ENCODE assay signal across 8 mouse cellular contexts in the genomic region with DNA sequence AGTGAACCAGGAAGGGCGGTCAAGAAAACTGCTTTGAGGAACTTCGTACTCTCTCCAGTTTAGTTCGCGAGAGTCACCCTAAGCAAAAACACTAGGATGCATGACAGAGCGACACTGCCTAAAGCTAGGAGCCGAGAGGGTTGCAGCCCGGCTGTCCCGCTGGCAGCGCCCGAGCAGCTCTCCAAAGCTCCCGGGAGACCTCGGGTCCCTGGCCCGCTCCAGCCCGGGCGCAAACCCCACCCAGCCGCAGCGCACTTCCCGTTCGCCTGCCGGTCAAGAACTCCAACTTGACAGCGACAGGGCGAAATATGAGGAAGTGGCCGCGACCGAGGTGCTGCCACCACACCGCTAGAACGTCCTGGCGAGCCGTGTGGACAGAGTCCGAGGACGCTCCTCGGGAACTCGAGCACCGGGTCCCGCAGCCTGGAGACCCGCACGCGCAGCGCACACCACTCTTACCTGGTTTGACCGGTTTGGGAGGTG. TPM values are rescaled to one million over a fixed set of nuclear protein-coding genes. Genes with fewer than 3 reads are reported as not detected.
DNase-seq lines count a peak whose midpoint lies in the region; ATAC-seq and TF ChIP-seq lines count a peak whose summit lies in the region.

No protein-coding gene starts in this region.

- H3K4me1 ChIP-seq in forebrain, embryonic 10.5 days = peaks cover 19% of the 10 kb centered on the region
- H3K4me1 ChIP-seq in heart, postnatal 0 days (ENCODE audit: control insufficient read depth, insufficient read depth) = peaks cover 14% of the 10 kb centered on the region
- peaks cover 23% of the 10 kb centered on the region for H3K4me1 ChIP-seq in liver, postnatal 0 days (ENCODE audit: insufficient read depth)
- peaks cover 2% of the 10 kb centered on the region; the same call in 1 of the 2 replicates for H3K4me1 ChIP-seq in neural tube, embryonic 12.5 days

- H3K27ac ChIP-seq in forebrain, embryonic 10.5 days = peak overlapping the region; percentile 82
- peak overlapping the region; percentile 89 for H3K27ac ChIP-seq in heart, postnatal 0 days (ENCODE audit: low read depth)
- peak overlapping the region; percentile 94 for H3K27ac ChIP-seq in liver, postnatal 0 days (ENCODE audit: low read depth)
- peak overlapping the region; percentile 59; the same call in 1 of the 2 replicates for H3K27ac ChIP-seq in neural tube, embryonic 12.5 days

- peak overlapping the region; percentile 80 for H3K4me3 ChIP-seq in forebrain, embryonic 10.5 days
- H3K4me3 ChIP-seq in heart, postnatal 0 days (ENCODE audit: low read depth, low read length) = peak overlapping the region; percentile 78
- peak overlapping the region; percentile 73 for H3K4me3 ChIP-seq in liver, postnatal 0 days (ENCODE audit: low read depth, low read length)
- H3K4me3 ChIP-seq in neural tube, embryonic 12.5 days = peak overlapping the region; percentile 80

- peak; percentile 78 for ATAC-seq in heart, postnatal 0 days (ENCODE audit: insufficient read depth, low read depth)
- ATAC-seq in liver, postnatal 0 days = peak; percentile 71
- ATAC-seq in neural tube, embryonic 12.5 days (ENCODE audit: low FRiP score, low read depth) = peak; percentile 78

- under 1% methylated on average over 40 of the region's 40 CpGs for WGBS in forebrain, embryonic 10.5 days
- WGBS in heart, postnatal 0 days = under 1% methylated on average over 40 of the region's 40 CpGs
- WGBS in liver, postnatal 0 days (ENCODE audit: insufficient replicate concordance) = under 1% methylated on average over 40 of the region's 40 CpGs
- under 1% methylated on average over 40 of the region's 40 CpGs for WGBS in neural tube, embryonic 12.5 days

- TF ChIP-seq EP300 in heart, postnatal 0 days (IDR thresholded peaks at IDR 0.05; ENCODE audit: low read depth) = no peak
- no peak for TF ChIP-seq EP300 in liver, postnatal 0 days (IDR thresholded peaks at IDR 0.05; ENCODE audit: low read depth)

- H3K4me2 ChIP-seq in heart, postnatal 0 days (ENCODE audit: low read depth, low read length) = peak overlapping the region; percentile 63
- H3K4me2 ChIP-seq in liver, postnatal 0 days (ENCODE audit: low read depth, low read length) = peak overlapping the region; percentile 85
- peak overlapping the region; percentile 92 for H3K4me2 ChIP-seq in neural tube, embryonic 12.5 days (replicated peaks)

- peak; percentile 65 to 73 for DNase-seq in spleen, adult 18-20 months
- DNase-seq in spleen, adult 12 weeks (ENCODE audit: low spot score) = no peak
- no peak for DNase-seq in forebrain, embryonic 10.5 days (ENCODE audit: extremely low spot score, low spot score)
- DNase-seq in heart, postnatal 0 days (ENCODE audit: low spot score) = peak; percentile 36
- peak; percentile 73 for DNase-seq in kidney, postnatal 14 days
- peak; percentile 80 for DNase-seq in liver, postnatal 0 days
- DNase-seq in thymus, adult 18-20 months = peak; percentile 46 to 49

- no peaks in the 10 kb centered on the region for H3K9me3 ChIP-seq in forebrain, embryonic 10.5 days
- no peaks in the 10 kb centered on the region for H3K9me3 ChIP-seq in heart, postnatal 0 days (replicated peaks; ENCODE audit: control insufficient read depth, low read length)
- H3K9me3 ChIP-seq in liver, postnatal 0 days (ENCODE audit: low read length) = no peaks in the 10 kb centered on the region
- no peaks in the 10 kb centered on the region for H3K9me3 ChIP-seq in neural tube, embryonic 12.5 days

- H3K9ac ChIP-seq in heart, postnatal 0 days (replicated peaks; ENCODE audit: low read depth, low read length) = peak overlapping the region; percentile 65
- peak overlapping the region; percentile 80 for H3K9ac ChIP-seq in liver, postnatal 0 days (replicated peaks)
- peak overlapping the region; percentile 64 for H3K9ac ChIP-seq in neural tube, embryonic 12.5 days

- H3K36me3 ChIP-seq in forebrain, embryonic 10.5 days (replicated peaks) = no peaks in the 10 kb centered on the region
- no peaks in the 10 kb centered on the region for H3K36me3 ChIP-seq in heart, postnatal 0 days (replicated peaks; ENCODE audit: control insufficient read depth, insufficient read depth, low read length)
- H3K36me3 ChIP-seq in liver, postnatal 0 days (replicated peaks; ENCODE audit: insufficient read depth, low read length) = no peaks in the 10 kb centered on the region
- H3K36me3 ChIP-seq in neural tube, embryonic 12.5 days = no peaks in the 10 kb centered on the region

- H3K27me3 ChIP-seq in forebrain, embryonic 10.5 days (ENCODE audit: poor library complexity, severe bottlenecking) = peaks cover 35% of the 10 kb centered on the region
- H3K27me3 ChIP-seq in heart, postnatal 0 days (ENCODE audit: control insufficient read depth, insufficient read depth, low read length) = no peaks in the 10 kb centered on the region
- H3K27me3 ChIP-seq in liver, postnatal 0 days (ENCODE audit: insufficient read depth, low read length) = no peaks in the 10 kb centered on the region
- no peaks in the 10 kb centered on the region for H3K27me3 ChIP-seq in neural tube, embryonic 12.5 days (replicated peaks)

- TF ChIP-seq CTCF in heart, postnatal 0 days (IDR thresholded peaks at IDR 0.05; ENCODE audit: low read depth) = no peak
- peak; percentile 23 for TF ChIP-seq CTCF in liver, postnatal 0 days (IDR thresholded peaks at IDR 0.05; ENCODE audit: low read depth)

RNA-seq across cellular contexts. Expression of a gene that starts 0.4 kb away (rescaled TPM):
- 36.7 and 39.7 TPM in 2 replicates for polyA plus RNA-seq in forebrain, embryonic 10.5 days (2016; fragmentation: Nextera tagmentation; extraction: Ambion mirVana)
- total RNA-seq in heart, postnatal 0 days (2014; rRNA removed; ENCODE audit: low replicate concordance) = 81.7 and 82.7 TPM in 2 replicates
- 89.2 and 89.3 TPM in 2 replicates for polyA plus RNA-seq in heart, postnatal 0 days (2015; fragmentation: Nextera tagmentation; extraction: Ambion mirVana)
- 87.5 and 93.7 TPM in 2 replicates for polyA plus RNA-seq in liver, postnatal 0 days (2015; fragmentation: Nextera tagmentation; extraction: Ambion mirVana)
- 47.0 and 53.1 TPM in 2 replicates for polyA plus RNA-seq in neural tube, embryonic 12.5 days (2016; fragmentation: Nextera tagmentation; extraction: Ambion mirVana)

RNA-seq across cellular contexts. Expression of a gene that starts 0.5 kb away (rescaled TPM):
- polyA plus RNA-seq in forebrain, embryonic 10.5 days (2016; fragmentation: Nextera tagmentation; extraction: Ambion mirVana) = 6.2 and 6.4 TPM in 2 replicates
- 1.6 and 13.8 TPM in 2 replicates for total RNA-seq in heart, postnatal 0 days (2014; rRNA removed; ENCODE audit: low replicate concordance)
- polyA plus RNA-seq in heart, postnatal 0 days (2015; fragmentation: Nextera tagmentation; extraction: Ambion mirVana) = 6.7 TPM in 2 replicates
- polyA plus RNA-seq in liver, postnatal 0 days (2015; fragmentation: Nextera tagmentation; extraction: Ambion mirVana) = 10.9 and 12.6 TPM in 2 replicates
- polyA plus RNA-seq in neural tube, embryonic 12.5 days (2016; fragmentation: Nextera tagmentation; extraction: Ambion mirVana) = 9.7 and 13.1 TPM in 2 replicates

RNA-seq across cellular contexts. Expression of a gene that starts 39.4 kb away (rescaled TPM):
- 25.6 and 28.0 TPM in 2 replicates for polyA plus RNA-seq in forebrain, embryonic 10.5 days (2016; fragmentation: Nextera tagmentation; extraction: Ambion mirVana)
- 15.3 and 24.6 TPM in 2 replicates for total RNA-seq in heart, postnatal 0 days (2014; rRNA removed; ENCODE audit: low replicate concordance)
- polyA plus RNA-seq in heart, postnatal 0 days (2015; fragmentation: Nextera tagmentation; extraction: Ambion mirVana) = 28.6 and 30.9 TPM in 2 replicates
- 13.2 and 15.5 TPM in 2 replicates for polyA plus RNA-seq in liver, postnatal 0 days (2015; fragmentation: Nextera tagmentation; extraction: Ambion mirVana)
- polyA plus RNA-seq in neural tube, embryonic 12.5 days (2016; fragmentation: Nextera tagmentation; extraction: Ambion mirVana) = 23.8 and 24.0 TPM in 2 replicates

Comparison
In these comparisons a context has a peak if more than half of its experiments do, and no peak if none do; other contexts are left out.
1. DNase-seq: peak in spleen, adult 18-20 months (2 of 2), heart, postnatal 0 days (single experiment), kidney, postnatal 14 days (single experiment), liver, postnatal 0 days (single experiment) and thymus, adult 18-20 months (2 of 2); none in spleen, adult 12 weeks (single experiment) and forebrain, embryonic 10.5 days (single experiment).
2. Peak in every context shown above with its lines, with median percentiles within 50 percentile points of each other: H3K27ac ChIP-seq, H3K4me3 ChIP-seq, ATAC-seq, H3K4me2 ChIP-seq and H3K9ac ChIP-seq.